Mouse (Mus musculus): ENCODE data around the gene Cplx2. TPM values are rescaled to one million over a fixed set of nuclear protein-coding genes. Genes with fewer than 3 reads are reported as not detected.
A peak's percentile ranks its signal among the peaks of the same experiment; 100 is the strongest.

The Cplx2 gene
- total RNA-seq, 1 experiment = 0.67 TPM

GRCm38 (mm10) chr13:54376736-54377135 lies 5.6 kb downstream of the Cplx2 start:
- H3K4me1 ChIP-seq (ENCODE audit: control insufficient read depth in 2 of 2, insufficient read depth in 2 of 2, low read length in 2 of 2, poor library complexity in 1 of 2) = peaks cover 0 to 10% of the 10 kb centered on the region in 2 experiments; a peak in 1 of 4 replicates
- TF ChIP-seq CHD2 (IDR thresholded peaks at IDR 0.05; ENCODE audit: low read depth, low read length) (no peak), ZC3H11A (IDR thresholded peaks at IDR 0.05; ENCODE audit: borderline replicate concordance, low read depth, low read length) (no peak), ZNF384 (IDR thresholded peaks at IDR 0.05; ENCODE audit: low read depth, low read length) (no peak), HCFC1 (IDR thresholded peaks at IDR 0.05; ENCODE audit: borderline replicate concordance, insufficient read depth, low read length) (no peak), MAFK (IDR thresholded peaks at IDR 0.05; ENCODE audit: insufficient read depth, low read depth, low read length) (no peak)
- DNase-seq (ENCODE audit: low read depth, low spot score) = no peak
- H3K27ac ChIP-seq (ENCODE audit: insufficient read depth, low read depth, low read length, poor library complexity, severe bottlenecking) = no peak overlapping the region
- in situ Hi-C loops (cut with MboI; ENCODE audit: low sequenced_read_pairs in 2 of 2, unreplicated experiment in 2 of 2) = loop anchor here in 1 of 2 experiments (5.0 kb wide), 1 partner anchor 129 kb away; no protein-coding TSS in a partner anchor
- no peak overlapping the region for H3K4me3 ChIP-seq (ENCODE audit: insufficient read depth in 1 of 2, low read depth in 1 of 2, low read length in 2 of 2, poor library complexity in 1 of 2, severe bottlenecking in 1 of 2)
- no peaks in the 10 kb centered on the region for H3K36me3 ChIP-seq (ENCODE audit: control insufficient read depth, insufficient read depth, low read length, poor library complexity, severe bottlenecking)
- H3K9ac ChIP-seq (ENCODE audit: insufficient read depth, low read depth, low read length, poor library complexity, severe bottlenecking) = no peak overlapping the region
- no peaks in the 10 kb centered on the region for H3K9me3 ChIP-seq (ENCODE audit: control insufficient read depth, insufficient read depth, low read depth, low read length)

- no peak for TF ChIP-seq HCFC1 (IDR thresholded peaks at IDR 0.05; ENCODE audit: borderline replicate concordance, insufficient read depth, low read length)
- TF ChIP-seq ZNF384 (IDR thresholded peaks at IDR 0.05; ENCODE audit: low read depth, low read length) = no peak
- TF ChIP-seq ZC3H11A (IDR thresholded peaks at IDR 0.05; ENCODE audit: borderline replicate concordance, low read depth, low read length) = peak; percentile 85
- Histone ChIP-seq H3K4me3 (ENCODE audit: insufficient read depth in 1 of 2, low read depth in 1 of 2, low read length in 2 of 2, poor library complexity in 1 of 2, severe bottlenecking in 1 of 2) (no peak overlapping the region), H3K4me1 (ENCODE audit: control insufficient read depth in 2 of 2, insufficient read depth in 2 of 2, low read length in 2 of 2, poor library complexity in 1 of 2) (peaks cover 0 to 7% of the 10 kb centered on the region in 2 experiments; a peak in 1 of 4 replicates), H3K36me3 (ENCODE audit: control insufficient read depth, insufficient read depth, low read length, poor library complexity, severe bottlenecking) (no peaks in the 10 kb centered on the region), H3K27ac (ENCODE audit: insufficient read depth, low read depth, low read length, poor library complexity, severe bottlenecking) (no peak overlapping the region), H3K9me3 (ENCODE audit: control insufficient read depth, insufficient read depth, low read depth, low read length) (no peaks in the 10 kb centered on the region), H3K9ac (ENCODE audit: insufficient read depth, low read depth, low read length, poor library complexity, severe bottlenecking) (no peak overlapping the region)
- in situ Hi-C loops (cut with MboI; ENCODE audit: low sequenced_read_pairs in 2 of 2, unreplicated experiment in 2 of 2) = loop anchor here in 1 of 2 experiments (5.0 kb wide), 1 partner anchor 131 kb away; no protein-coding TSS in a partner anchor
- peak; percentile 62 for DNase-seq (ENCODE audit: low read depth, low spot score)
These were observed 6.9 kb downstream of the Cplx2 start for GRCm38 (mm10) chr13:54378051-54378450.

DNA sequence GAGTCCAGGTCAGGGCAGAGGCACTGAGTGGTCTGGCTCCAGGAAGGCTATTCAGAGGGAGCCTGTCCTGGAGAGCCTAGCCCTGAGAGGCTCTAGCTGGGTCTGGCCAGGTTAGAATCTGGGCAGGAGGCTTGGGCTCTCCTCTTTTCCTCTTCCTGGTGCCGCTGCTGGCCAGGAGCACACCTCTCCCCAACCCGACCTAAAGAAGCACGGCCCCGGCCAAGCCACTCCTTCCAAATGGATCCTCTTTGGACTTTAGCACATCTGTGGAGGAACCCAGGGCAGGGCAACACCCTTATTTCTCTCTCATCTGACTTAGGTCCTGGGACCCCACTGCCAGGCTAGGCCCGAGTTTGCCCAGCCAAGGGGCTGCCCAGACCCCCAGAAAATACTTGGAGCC lies 9.3 kb downstream of the Cplx2 start:
- in situ Hi-C loops (cut with MboI; ENCODE audit: low sequenced_read_pairs in 2 of 2, unreplicated experiment in 2 of 2) = no loop called here
- no peak overlapping the region for H3K9ac ChIP-seq (ENCODE audit: insufficient read depth, low read depth, low read length, poor library complexity, severe bottlenecking)
- H3K4me1 ChIP-seq (ENCODE audit: control insufficient read depth in 2 of 2, insufficient read depth in 2 of 2, low read length in 2 of 2, poor library complexity in 1 of 2) = peaks cover 2 to 12% of the 10 kb centered on the region in 2 experiments; a peak in 2 of 4 replicates
- no peaks in the 10 kb centered on the region for H3K36me3 ChIP-seq (ENCODE audit: control insufficient read depth, insufficient read depth, low read length, poor library complexity, severe bottlenecking)
- DNase-seq (ENCODE audit: low read depth, low spot score) = no peak
- no peak overlapping the region for H3K27ac ChIP-seq (ENCODE audit: insufficient read depth, low read depth, low read length, poor library complexity, severe bottlenecking)
- H3K4me3 ChIP-seq (ENCODE audit: insufficient read depth in 1 of 2, low read depth in 1 of 2, low read length in 2 of 2, poor library complexity in 1 of 2, severe bottlenecking in 1 of 2) = no peak overlapping the region
- TF ChIP-seq HCFC1 (IDR thresholded peaks at IDR 0.05; ENCODE audit: borderline replicate concordance, insufficient read depth, low read length) = no peak
- no peak for TF ChIP-seq ZC3H11A (IDR thresholded peaks at IDR 0.05; ENCODE audit: borderline replicate concordance, low read depth, low read length)
- TF ChIP-seq MAFK (IDR thresholded peaks at IDR 0.05; ENCODE audit: insufficient read depth, low read depth, low read length) = no peak
- no peak for TF ChIP-seq ZNF384 (IDR thresholded peaks at IDR 0.05; ENCODE audit: low read depth, low read length)
- TF ChIP-seq CHD2 (IDR thresholded peaks at IDR 0.05; ENCODE audit: low read depth, low read length) = no peak
- no peaks in the 10 kb centered on the region for H3K9me3 ChIP-seq (ENCODE audit: control insufficient read depth, insufficient read depth, low read depth, low read length)

- in situ Hi-C loops (cut with MboI; ENCODE audit: low sequenced_read_pairs in 2 of 2, unreplicated experiment in 2 of 2) = no loop called here
- no peak overlapping the region for H3K9ac ChIP-seq (ENCODE audit: insufficient read depth, low read depth, low read length, poor library complexity, severe bottlenecking)
- H3K4me1 ChIP-seq (ENCODE audit: control insufficient read depth in 2 of 2, insufficient read depth in 2 of 2, low read length in 2 of 2, poor library complexity in 1 of 2) = peaks cover 2 to 12% of the 10 kb centered on the region in 2 experiments; a peak in 2 of 4 replicates
- H3K4me3 ChIP-seq (ENCODE audit: insufficient read depth in 1 of 2, low read depth in 1 of 2, low read length in 2 of 2, poor library complexity in 1 of 2, severe bottlenecking in 1 of 2) = no peak overlapping the region
- H3K9me3 ChIP-seq (ENCODE audit: control insufficient read depth, insufficient read depth, low read depth, low read length) = no peaks in the 10 kb centered on the region
- no peak for DNase-seq (ENCODE audit: low read depth, low spot score)
- no peak for TF ChIP-seq CHD2 (IDR thresholded peaks at IDR 0.05; ENCODE audit: low read depth, low read length)
- no peak for TF ChIP-seq ZNF384 (IDR thresholded peaks at IDR 0.05; ENCODE audit: low read depth, low read length)
- TF ChIP-seq HCFC1 (IDR thresholded peaks at IDR 0.05; ENCODE audit: borderline replicate concordance, insufficient read depth, low read length) = no peak
- TF ChIP-seq ZC3H11A (IDR thresholded peaks at IDR 0.05; ENCODE audit: borderline replicate concordance, low read depth, low read length) = no peak
- TF ChIP-seq MAFK (IDR thresholded peaks at IDR 0.05; ENCODE audit: insufficient read depth, low read depth, low read length) = no peak
- no peaks in the 10 kb centered on the region for H3K36me3 ChIP-seq (ENCODE audit: control insufficient read depth, insufficient read depth, low read length, poor library complexity, severe bottlenecking)
- no peak overlapping the region for H3K27ac ChIP-seq (ENCODE audit: insufficient read depth, low read depth, low read length, poor library complexity, severe bottlenecking)
These were observed 10.2 kb downstream of the Cplx2 start for GRCm38 (mm10) chr13:54381396-54381795.

DNA sequence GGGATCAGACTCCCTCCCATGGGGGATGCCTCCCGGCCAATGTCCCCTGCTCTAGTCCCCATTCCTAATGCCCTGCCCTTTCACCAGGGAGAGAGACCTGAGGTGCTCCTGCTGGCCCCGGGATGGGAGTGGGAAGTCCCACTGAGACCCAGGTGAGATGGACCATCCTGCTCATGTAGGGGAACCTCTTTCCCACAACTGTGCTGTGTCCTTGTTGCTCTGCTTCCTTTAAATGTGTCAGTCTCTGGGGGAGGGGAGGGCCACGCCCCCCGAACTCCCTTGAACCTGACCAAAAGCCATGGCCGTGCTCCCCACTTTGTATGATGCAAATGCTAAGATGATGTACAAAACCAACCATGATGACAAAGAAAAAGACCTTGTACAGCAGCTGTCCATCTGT lies 12.4 kb downstream of the Cplx2 start:
- H3K27ac ChIP-seq (ENCODE audit: insufficient read depth, low read depth, low read length, poor library complexity, severe bottlenecking) = no peak overlapping the region
- H3K9me3 ChIP-seq (ENCODE audit: control insufficient read depth, insufficient read depth, low read depth, low read length) = no peaks in the 10 kb centered on the region
- no peak for DNase-seq (ENCODE audit: low read depth, low spot score)
- TF ChIP-seq MAFK (IDR thresholded peaks at IDR 0.05; ENCODE audit: insufficient read depth, low read depth, low read length) (no peak), ZC3H11A (IDR thresholded peaks at IDR 0.05; ENCODE audit: borderline replicate concordance, low read depth, low read length) (no peak), CHD2 (IDR thresholded peaks at IDR 0.05; ENCODE audit: low read depth, low read length) (no peak)
- no peak overlapping the region for H3K9ac ChIP-seq (ENCODE audit: insufficient read depth, low read depth, low read length, poor library complexity, severe bottlenecking)
- no peaks in the 10 kb centered on the region for H3K36me3 ChIP-seq (ENCODE audit: control insufficient read depth, insufficient read depth, low read length, poor library complexity, severe bottlenecking)
- H3K4me3 ChIP-seq (ENCODE audit: insufficient read depth in 1 of 2, low read depth in 1 of 2, low read length in 2 of 2, poor library complexity in 1 of 2, severe bottlenecking in 1 of 2) = no peak overlapping the region
- peaks cover 2 to 12% of the 10 kb centered on the region in 2 experiments; a peak in 2 of 4 replicates for H3K4me1 ChIP-seq (ENCODE audit: control insufficient read depth in 2 of 2, insufficient read depth in 2 of 2, low read length in 2 of 2, poor library complexity in 1 of 2)
- in situ Hi-C loops (cut with MboI; ENCODE audit: low sequenced_read_pairs in 2 of 2, unreplicated experiment in 2 of 2) = no loop called here

All from ES-E14 (cell line).